ENCODE assay signal across 22 mouse cellular contexts in the genomic region with DNA sequence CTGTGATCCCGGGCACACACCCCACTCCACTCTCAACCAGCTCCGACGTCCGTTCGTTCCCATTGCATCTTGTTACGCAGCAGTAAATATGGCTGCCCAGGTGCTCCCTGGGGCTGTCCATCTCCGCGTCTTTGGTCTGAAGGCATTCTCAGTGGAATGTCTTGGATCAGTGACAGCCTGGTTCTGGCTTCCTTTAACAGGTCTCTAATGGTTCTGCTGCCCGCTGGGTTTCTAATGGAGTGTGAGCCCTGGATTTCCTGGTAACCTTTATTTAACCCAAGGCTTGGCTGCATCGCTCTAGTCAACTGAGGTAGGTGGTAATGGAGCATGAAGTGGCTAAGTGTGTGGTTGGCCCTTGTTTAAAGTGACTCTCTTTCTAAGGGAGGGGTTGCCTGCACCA. TPM values are rescaled to one million over a fixed set of nuclear protein-coding genes. Genes with fewer than 3 reads are reported as not detected.
DNase-seq lines count a peak whose midpoint lies in the region; ATAC-seq and TF ChIP-seq lines count a peak whose summit lies in the region.
"Had no signal": no experiment of that assay in that cellular context is flagged by ENCODE, and none has a peak within 500 bp of the region (broad histone marks: within the 10 kb centered on the region; RNA-seq: fewer than 3 reads in every experiment).

No protein-coding gene starts in this region.

- CTCF ChIA-PET in Patski (lab: Charles Lee) = interaction anchor here (1.0 to 1.7 kb wide), 2 partner anchors 42 to 80 kb away, joined by 4 to 5 read pairs; no protein-coding TSS in a partner anchor

- H3K4me2 ChIP-seq in kidney, embryonic 14.5 days (replicated peaks; ENCODE audit: low read depth, low read length) = no peak overlapping the region
- no peak overlapping the region for H3K4me2 ChIP-seq in kidney, postnatal 0 days (ENCODE audit: low read length)
- H3K4me2 ChIP-seq: embryonic facial prominence, embryonic 15.5 days; heart, embryonic 13.5 days; hindbrain, embryonic 13.5 days had no signal

- intact Hi-C loops in heart, postnatal 25 days (cut with DNase I) = no loop called here

- no peaks in the 10 kb centered on the region for H3K9me3 ChIP-seq in kidney, embryonic 14.5 days (ENCODE audit: control insufficient read depth, low read length)
- H3K9me3 ChIP-seq in kidney, postnatal 0 days (replicated peaks; ENCODE audit: low read length) = no peaks in the 10 kb centered on the region
- H3K9me3 ChIP-seq: embryonic facial prominence, embryonic 15.5 days; forebrain, embryonic 10.5 days; G1E; heart, embryonic 13.5 days; hindbrain, embryonic 13.5 days had no signal

- H3K27me3 ChIP-seq in kidney, embryonic 14.5 days (ENCODE audit: control insufficient read depth, insufficient read depth, low read length) = no peaks in the 10 kb centered on the region
- H3K27me3 ChIP-seq in Patski = no peaks in the 10 kb centered on the region
- no peaks in the 10 kb centered on the region for H3K27me3 ChIP-seq in kidney, postnatal 0 days (ENCODE audit: insufficient read depth, low read length)
- H3K27me3 ChIP-seq: embryonic facial prominence, embryonic 15.5 days had no signal

- POLR2A ChIA-PET in Patski (lab: Charles Lee) = no interaction called here

- no peak for ATAC-seq in kidney, embryonic 14.5 days (ENCODE audit: low FRiP score, low TSS enrichment)
- ATAC-seq in Patski = no peak
- ATAC-seq in kidney, postnatal 0 days (replicated peaks; ENCODE audit: low FRiP score, low read depth) = no peak; the same call in 1 of the 2 replicates
- ATAC-seq: CD4-positive, CD25-positive, alpha-beta regulatory T cell, adult 4 months; forebrain, embryonic 14.5 days; hindbrain, postnatal 0 days had no signal

- peak; percentile 55 for DNase-seq in kidney, adult 11 months
- peak; percentile 42 for DNase-seq in Patski (ENCODE audit: low read depth, low spot score)
- DNase-seq in kidney, postnatal 0 days (ENCODE audit: low spot score) = peak; percentile 5
- peak; percentile 8 to 27 for DNase-seq in kidney, postnatal 4 days
- DNase-seq in embryo, embryonic 11 days = no peak
- no peak for DNase-seq in heart, postnatal 25 days (ENCODE audit: low spot score)
- DNase-seq: adrenal gland, adult 2 months; adrenal gland, postnatal 25 days; B cell, adult 2 months; cerebellum, postnatal 10 days; gastrocnemius, postnatal 36 days; heart, adult 11 months had no signal

- 64% methylated on average over 10 of the region's 10 CpGs for WGBS in kidney, embryonic 14.5 days
- 72% methylated on average over 10 of the region's 10 CpGs for WGBS in kidney, postnatal 0 days

- no peak overlapping the region for H3K27ac ChIP-seq in kidney, embryonic 14.5 days (ENCODE audit: low read depth, low read length)
- H3K27ac ChIP-seq in kidney, postnatal 0 days = no peak overlapping the region
- H3K27ac ChIP-seq: embryonic facial prominence, embryonic 15.5 days; forebrain, embryonic 10.5 days; heart, embryonic 13.5 days; hindbrain, embryonic 13.5 days; hindbrain, postnatal 0 days had no signal

- H3K4me1 ChIP-seq in kidney, embryonic 14.5 days (ENCODE audit: control insufficient read depth, insufficient read depth, low read length) = 0 out of 2 replicates have a peak, but pooled peaks cover 6% of the 10 kb centered on the region
- H3K4me1 ChIP-seq in kidney, postnatal 0 days (replicated peaks; ENCODE audit: insufficient read depth, low read length) = no peaks in the 10 kb centered on the region; the same call in 1 of the 2 replicates

- in situ Hi-C loops in Patski (cut with MboI; ENCODE audit: low pct_unique_long_range_greater_than_20kb) = no loop called here

- no peak overlapping the region for H3K9ac ChIP-seq in kidney, embryonic 14.5 days (ENCODE audit: low read depth, low read length)
- H3K9ac ChIP-seq in kidney, postnatal 0 days (ENCODE audit: low read depth, low read length) = no peak overlapping the region
- H3K9ac ChIP-seq: embryonic facial prominence, embryonic 15.5 days; heart, embryonic 13.5 days; hindbrain, embryonic 13.5 days had no signal

- no peak overlapping the region for H3K4me3 ChIP-seq in kidney, embryonic 14.5 days (ENCODE audit: low read length)
- H3K4me3 ChIP-seq in kidney, postnatal 0 days (replicated peaks; ENCODE audit: low read depth, low read length) = no peak overlapping the region
- H3K4me3 ChIP-seq: embryonic facial prominence, embryonic 15.5 days; erythroblast, embryonic 14.5 days; forebrain, embryonic 10.5 days; heart, embryonic 13.5 days; hindbrain, embryonic 13.5 days had no signal

- H3K36me3 ChIP-seq in kidney, embryonic 14.5 days (ENCODE audit: control insufficient read depth, insufficient read depth, low read length) = no peaks in the 10 kb centered on the region
- H3K36me3 ChIP-seq in kidney, postnatal 0 days (ENCODE audit: insufficient read depth, low read length) = no peaks in the 10 kb centered on the region
- H3K36me3 ChIP-seq: embryonic facial prominence, embryonic 15.5 days; forebrain, embryonic 10.5 days; G1E; heart, embryonic 13.5 days; hindbrain, embryonic 13.5 days had no signal

- TF ChIP-seq CTCF in Patski (IDR thresholded peaks at IDR 0.05) = no peak
- no peak for TF ChIP-seq CTCF in kidney, postnatal 0 days (IDR thresholded peaks at IDR 0.05; ENCODE audit: low read depth)

RNA-seq across cellular contexts. Expression of a gene that starts 1.7 kb away (rescaled TPM):
- 7.1 and 9.4 TPM in 2 replicates for polyA plus RNA-seq in kidney, embryonic 14.5 days (2014; fragmentation: Nextera tagmentation; extraction: Ambion mirVana)
- polyA plus RNA-seq in Patski (2021) = 15.5 TPM
- polyA plus RNA-seq in kidney, postnatal 0 days (2015; fragmentation: Nextera tagmentation; extraction: Ambion mirVana) = 4.8 and 5.1 TPM in 2 replicates
- 1 to 10 TPM; 5.5 to 6.0 TPM for total RNA-seq in heart, postnatal 25 days (2021)
- polyA plus RNA-seq: erythroblast, embryonic 14.5 days had no signal

Comparison
In these comparisons a context has a peak if more than half of its experiments do, and no peak if none do; other contexts are left out.
1. DNase-seq: peak in kidney, adult 11 months (single experiment), Patski (single experiment), kidney, postnatal 0 days (single experiment) and kidney, postnatal 4 days (2 of 2); none in embryo, embryonic 11 days (single experiment) and heart, postnatal 25 days (single experiment).